Mouse (Mus musculus) layer of hippocampus, postnatal 36 days (tissue): Measurements from ENCODE around the gene Kdm1b. TPM values are rescaled to one million over a fixed set of nuclear protein-coding genes. Genes with fewer than 3 reads are reported as not detected.

Experiments used
- DNase-seq, 2 experiments: peaks; one replicate each; pipeline ENCODE4 v3.0.0; 2022
- total RNA-seq, 2 experiments: library from RNA; stranded (reverse); gene quantifications; 2 replicates each; pipeline ENCODE4 v1.2.3; 2021

The Kdm1b gene
- 10 to 100 TPM in 1 of 2 experiments, 1 to 10 TPM in 1; 9.5 to 10.1 TPM for total RNA-seq

- DNase-seq: peak; percentile 98 to 99
These were observed at the start of gene Kdm1b for GRCm38 (mm10) chr13:47043030-47043680. TSS of gene Kdm1b (plus strand) at chr13:47043499.

DNA sequence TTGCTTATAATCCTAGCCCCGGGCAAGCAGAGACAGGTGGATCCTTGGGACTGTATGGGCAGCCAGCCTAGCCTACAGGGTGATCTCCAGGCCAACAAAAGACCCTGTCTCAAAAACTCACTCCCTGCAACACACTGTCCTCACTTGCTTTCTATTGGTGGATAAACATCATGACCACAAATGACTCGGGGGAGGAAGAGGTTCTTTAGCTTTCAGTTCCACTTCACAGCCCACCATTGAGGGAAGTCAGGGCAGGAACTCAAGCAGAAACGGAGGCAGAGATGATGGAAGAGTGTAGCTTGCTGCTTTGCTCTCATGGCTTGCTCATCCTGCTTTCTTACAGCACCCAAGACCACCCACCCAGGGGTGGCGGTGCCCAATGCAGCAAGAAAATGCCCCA, 45.9 kb upstream of the Kdm1b start:
- DNase-seq: no peak

GRCm38 (mm10) chr13:46999498-46999897, 43.8 kb upstream of the Kdm1b start:
- DNase-seq: no peak

DNA sequence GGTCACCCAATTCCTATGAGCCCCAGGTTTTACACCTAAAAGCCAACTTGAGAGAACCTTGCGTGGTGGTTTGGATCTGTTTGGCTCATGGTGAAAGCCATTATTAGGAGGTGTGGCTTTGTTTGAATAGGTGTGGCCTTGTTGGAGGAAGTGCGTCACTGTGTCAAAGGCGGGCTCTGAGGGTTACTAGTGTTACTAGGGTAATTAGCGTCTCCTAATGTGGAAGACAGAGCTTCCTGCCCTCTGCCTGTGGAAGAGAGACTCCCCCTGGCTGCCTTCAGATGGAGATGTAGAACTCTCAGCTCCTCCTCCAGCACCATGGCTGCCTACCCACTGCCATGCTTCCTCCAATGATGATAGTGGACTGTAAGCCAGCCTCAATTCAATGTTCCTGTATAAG, 41.7 kb upstream of the Kdm1b start:
- no peak for DNase-seq

GRCm38 (mm10) chr13:47013740-47014139, 29.6 kb upstream of the Kdm1b start:
- no peak for DNase-seq

DNA sequence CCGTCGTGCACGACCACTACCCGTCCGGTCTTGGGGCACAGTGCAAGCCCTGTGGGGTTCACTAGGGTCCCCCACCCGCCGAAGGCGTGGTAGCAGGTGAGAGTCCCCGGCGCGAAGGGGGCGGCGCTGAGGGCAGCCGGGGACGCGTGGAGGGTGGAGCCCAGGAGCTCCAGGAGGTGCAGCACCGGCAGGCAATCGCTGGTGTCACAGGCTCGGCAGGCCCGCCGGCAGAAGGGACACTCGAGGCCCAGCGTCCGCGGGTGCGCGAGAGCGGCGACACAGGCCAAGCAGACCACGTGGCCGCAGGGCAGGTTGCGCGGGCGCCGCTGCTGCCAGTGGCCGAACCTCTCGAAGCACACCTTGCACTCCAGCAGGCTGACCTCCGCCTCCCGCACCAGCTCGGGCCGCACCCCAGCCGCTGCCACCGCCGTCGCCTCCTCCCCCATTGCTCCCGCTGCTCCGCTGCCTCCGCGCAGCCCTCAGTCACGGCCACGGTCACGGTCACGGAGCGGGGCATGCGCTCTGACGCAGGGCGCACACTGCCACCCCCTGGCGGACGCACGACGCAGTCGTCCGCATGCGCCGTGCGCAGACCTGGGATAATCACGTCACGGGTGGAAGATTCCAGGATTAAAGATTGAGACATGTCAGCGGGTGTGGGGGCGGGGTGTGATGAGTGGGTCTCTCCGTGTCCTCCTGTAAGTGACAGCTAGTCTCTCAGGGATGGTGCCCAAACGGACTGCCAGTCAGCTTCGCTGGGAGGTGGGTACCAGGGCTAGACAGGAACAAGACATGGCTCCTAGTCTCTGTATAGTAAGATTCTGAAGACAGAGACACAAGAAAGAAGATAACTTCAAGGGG, 28.7 kb upstream of the Kdm1b start, which contains the start of gene Nhlrc1:
TSS of gene Nhlrc1 (minus strand) at position 517 of the 861 bp plus-strand sequence.
- DNase-seq: peak; percentile 85 to 86

- DNase-seq: no peak
These were observed 28.2 kb upstream of the Kdm1b start for GRCm38 (mm10) chr13:47015195-47015501.

- DNase-seq: peak; percentile 37 to 48
These were observed 26.0 kb upstream of the Kdm1b start for GRCm38 (mm10) chr13:47017259-47017658.

DNA sequence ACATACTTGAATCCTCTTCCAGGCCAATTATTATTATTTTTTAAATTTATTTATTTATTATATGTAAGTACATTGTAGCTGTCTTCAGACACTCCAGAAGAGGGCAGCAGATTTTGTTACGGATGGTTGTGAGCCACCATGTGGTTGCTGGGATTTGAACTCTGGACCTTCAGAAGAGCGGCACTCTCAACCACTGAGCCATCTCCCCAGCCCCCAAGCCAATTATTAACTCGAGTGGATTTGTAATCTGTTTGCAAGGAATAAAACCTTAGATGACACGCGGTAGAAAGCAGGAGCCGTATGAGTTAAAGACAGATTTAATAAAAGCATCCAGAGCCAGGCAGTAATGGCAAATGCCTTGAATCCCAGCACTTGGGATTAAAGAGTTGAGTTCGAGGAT, 23.5 kb upstream of the Kdm1b start:
- DNase-seq: no peak

DNA sequence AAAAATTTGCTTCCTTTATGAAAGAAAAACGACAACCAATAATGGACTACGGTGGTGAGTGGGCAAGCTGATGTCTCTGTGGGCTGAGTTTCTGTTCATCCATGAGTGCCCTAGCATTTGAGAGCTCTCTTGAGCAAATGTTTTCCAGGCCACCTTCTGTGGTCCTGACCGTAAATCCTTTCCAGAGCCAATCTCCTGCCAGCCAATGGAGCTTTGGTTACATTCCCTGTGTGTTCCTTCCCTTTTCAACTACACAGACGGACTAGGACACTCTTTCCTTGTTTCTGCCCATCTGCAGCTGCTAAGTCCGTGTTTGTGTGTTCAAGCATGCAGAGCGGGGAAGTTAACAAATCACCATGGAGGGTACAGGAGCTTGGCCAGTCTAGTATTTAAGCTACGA, 22.5 kb upstream of the Kdm1b start:
- DNase-seq: no peak

DNA sequence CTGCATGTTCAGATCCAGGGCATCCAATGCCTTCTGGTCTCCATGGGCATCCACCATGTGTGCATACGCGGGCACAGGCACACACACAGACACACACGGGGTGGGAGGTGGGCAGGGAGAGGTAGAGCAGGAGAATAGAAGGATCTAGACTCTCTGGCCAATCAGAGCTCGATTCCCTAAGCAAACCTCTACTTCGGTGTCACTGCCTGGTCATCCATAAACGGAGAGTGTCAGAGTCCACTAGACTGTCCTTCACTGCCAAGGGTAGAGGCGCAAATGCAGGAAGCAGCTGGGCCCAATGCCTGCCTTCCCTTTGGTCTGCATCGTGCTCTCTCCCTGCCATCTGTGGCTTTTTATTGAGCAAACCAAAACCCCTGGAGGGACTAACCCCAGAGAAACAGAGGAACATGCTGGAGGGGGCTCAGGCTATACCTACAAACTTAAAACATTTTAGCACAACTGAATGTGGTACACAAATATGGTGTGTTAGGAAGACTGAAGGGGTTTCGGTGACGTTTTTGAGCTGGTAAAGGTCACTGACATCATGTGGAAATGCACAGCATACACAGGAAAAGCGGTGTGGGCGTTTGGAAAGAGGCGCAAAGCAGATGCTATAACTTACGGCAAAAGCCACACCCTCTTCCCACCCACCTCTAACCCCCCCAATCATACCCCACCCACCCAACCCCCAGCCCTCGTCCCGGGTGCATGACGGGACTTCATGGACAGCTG, 12.8 kb upstream of the Kdm1b start:
- no peak for DNase-seq

- no peak for DNase-seq
These were observed 9.7 kb upstream of the Kdm1b start for GRCm38 (mm10) chr13:47033602-47034001.

- no peak for DNase-seq
These were observed 5.4 kb upstream of the Kdm1b start for GRCm38 (mm10) chr13:47037946-47038345.

DNA sequence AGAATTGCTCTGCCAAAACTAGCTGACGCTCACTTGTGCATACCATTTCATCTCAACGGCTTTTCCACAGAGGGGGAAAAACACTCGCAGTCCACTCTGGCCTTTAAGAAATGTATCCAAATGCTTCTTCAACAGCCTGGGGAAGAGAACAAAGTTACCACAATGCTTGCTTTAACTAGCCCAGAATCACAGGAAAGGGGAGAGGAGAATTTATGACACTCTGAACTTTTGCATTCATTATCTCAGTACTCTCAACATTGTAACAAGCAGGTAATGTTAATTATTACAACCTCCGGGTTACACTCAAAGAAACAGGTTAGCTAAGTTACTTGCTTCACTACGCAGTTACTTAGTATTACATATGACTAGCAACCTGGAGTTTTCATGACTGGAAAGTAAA, 3.2 kb upstream of the Kdm1b start:
- no peak for DNase-seq

DNA sequence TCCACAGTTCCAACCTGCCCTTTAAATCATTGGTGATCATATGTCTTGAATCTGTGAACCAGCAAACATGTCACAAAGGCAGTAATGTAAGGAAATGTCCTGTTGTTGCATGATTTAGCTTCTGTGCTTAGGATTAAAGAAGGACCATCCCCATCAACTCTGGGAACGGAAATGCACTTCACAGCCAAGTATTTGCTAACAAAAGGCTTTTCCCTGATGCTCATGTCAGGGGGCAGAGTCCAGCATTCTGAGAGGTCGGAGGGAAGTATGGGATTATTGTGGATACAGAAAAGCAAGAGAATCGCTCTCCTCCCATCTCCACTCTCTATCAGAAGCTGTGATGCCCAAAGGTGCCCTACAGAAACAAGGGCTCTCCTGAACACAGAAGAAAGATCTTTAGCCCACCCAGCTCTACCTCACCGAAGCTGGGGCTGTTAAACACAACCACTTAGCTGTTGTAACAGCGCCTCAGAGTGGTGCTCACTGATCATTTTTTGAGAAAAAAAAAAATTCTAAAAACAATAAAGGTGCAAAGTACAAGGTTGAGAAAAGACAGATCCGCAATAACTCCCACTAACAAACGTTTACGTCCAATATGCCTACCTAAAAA, 1.2 kb upstream of the Kdm1b start:
- DNase-seq: no peak

- DNase-seq: no peak
These were observed 726 bp downstream of the Kdm1b start for GRCm38 (mm10) chr13:47043833-47044616.

- DNase-seq: no peak
These were observed 1.3 kb downstream of the Kdm1b start, which contains the start of gene Tpmt for GRCm38 (mm10) chr13:47044617-47044947. TSS of gene Tpmt (minus strand) at chr13:47044737.

GRCm38 (mm10) chr13:47047996-47048395, 4.7 kb downstream of the Kdm1b start:
- no peak for DNase-seq

DNA sequence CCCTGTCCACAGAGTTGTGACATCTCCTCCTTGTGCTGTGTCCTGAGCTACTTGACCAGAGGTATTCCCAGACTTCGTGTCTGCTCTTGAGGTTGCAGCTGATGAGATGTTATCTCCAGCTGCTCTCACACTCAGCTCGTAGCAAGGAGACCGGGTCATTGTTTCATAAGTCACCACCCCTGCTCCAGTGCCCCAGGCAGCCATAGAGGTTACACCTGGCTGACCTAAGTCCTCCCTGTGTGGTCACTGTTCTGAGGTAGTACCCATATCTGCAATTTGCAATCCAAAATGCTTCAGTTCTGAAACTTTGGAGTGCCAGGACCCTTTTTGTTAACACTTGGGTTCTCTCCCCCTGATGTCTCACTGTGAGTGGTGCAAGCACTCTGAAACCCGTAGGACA, 6.7 kb downstream of the Kdm1b start:
- no peak for DNase-seq

DNA sequence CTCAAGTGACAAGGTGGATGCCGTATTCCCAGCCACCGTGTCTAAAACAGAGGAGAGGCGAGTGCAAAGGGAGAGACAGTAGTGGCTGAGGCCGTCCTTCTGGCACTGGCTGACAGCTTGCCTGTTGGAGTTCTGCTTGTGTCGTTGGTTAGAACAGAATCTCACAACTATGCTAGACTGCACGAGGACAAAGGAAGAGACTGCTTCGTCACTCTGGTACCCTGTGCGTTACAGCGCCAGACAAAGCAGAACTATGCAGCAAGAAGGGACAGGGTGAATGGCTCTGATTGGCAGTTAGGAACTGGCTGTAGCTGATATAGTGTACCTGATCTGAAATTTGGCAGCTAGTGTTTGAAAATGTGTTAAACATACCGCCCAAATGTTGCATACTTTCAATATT, 10.7 kb downstream of the Kdm1b start:
- DNase-seq: no peak

- peak in 1 of 2 experiments; percentile 32 for DNase-seq
These were observed 12.8 kb downstream of the Kdm1b start for GRCm38 (mm10) chr13:47056126-47056525.

- no peak for DNase-seq
These were observed 13.5 kb downstream of the Kdm1b start for GRCm38 (mm10) chr13:47056781-47057180.
